Mouse (Mus musculus) forebrain, embryonic 11.5 days (tissue): ENCODE data around the gene Pofut1. TPM values are rescaled to one million over a fixed set of nuclear protein-coding genes. Genes with fewer than 3 reads are reported as not detected.
"Not testable (repeated sequence)": the region's sequence is repeated elsewhere in the genome, so short reads cannot be mapped to it uniquely, and the experiment has no call there.

Source experiments
- ATAC-seq: fragments of 200-750 bp; cut with Nextera tagmentation; replicated peaks from 2 replicates; pipeline ENCODE4 v1.8.0; 2017; ENCODE audit warnings: moderate TSS enrichment; ENCODE audit not compliant: low FRiP score
- DNase-seq: peaks from one replicate; pipeline ENCODE4 v3.0.0-alpha.2; 2017; ENCODE audit warnings: low spot score
- H3K27ac ChIP-seq: fragments of 300-500 bp; sonication (generic); 2 replicates; pipeline ENCODE4 v1.5.1; 2014; ENCODE audit warnings: low read depth, low read length
- H3K27me3 ChIP-seq: fragments of 300-500 bp; sonication (generic); 2 replicates; pipeline ENCODE4 v1.6.1; 2014; ENCODE audit warnings: mild to moderate bottlenecking, low read length, mixed read lengths; ENCODE audit not compliant: control insufficient read depth, insufficient read depth
- H3K36me3 ChIP-seq: fragments of 300-500 bp; sonication (generic); 2 replicates; pipeline ENCODE4 v1.6.1; 2014; ENCODE audit warnings: mild to moderate bottlenecking, low read length, moderate library complexity, mixed read lengths; ENCODE audit not compliant: control insufficient read depth, insufficient read depth
- H3K4me1 ChIP-seq: fragments of 300-500 bp; sonication (generic); replicated peaks from 2 replicates; pipeline ENCODE4 v1.6.1; 2014; ENCODE audit warnings: low read length, mixed read lengths; ENCODE audit not compliant: control insufficient read depth, insufficient read depth
- H3K4me2 ChIP-seq: fragments of 300-500 bp; sonication (generic); 2 replicates; pipeline ENCODE4 v1.6.1; 2014; ENCODE audit warnings: low read depth, mild to moderate bottlenecking, low read length, moderate library complexity, mixed read lengths; ENCODE audit not compliant: severe bottlenecking
- H3K4me3 ChIP-seq: fragments of 300-500 bp; sonication (generic); 2 replicates; pipeline ENCODE4 v1.5.1; 2014; ENCODE audit warnings: low read depth, low read length
- H3K9ac ChIP-seq: fragments of 300-500 bp; sonication (generic); 2 replicates; pipeline ENCODE4 v1.6.1; 2014; ENCODE audit warnings: low read length
- H3K9me3 ChIP-seq: fragments of 300-500 bp; sonication (generic); 2 replicates; pipeline ENCODE4 v1.6.1; 2016; ENCODE audit warnings: low read length, mixed read lengths; ENCODE audit not compliant: control insufficient read depth
- WGBS: fragments of 180-500 bp; shearing (Covaris S2); extraction: QIAGEN DNeasy Blood & Tissue Kit; methylation state at CpG from one replicate; pipeline ENCODE4 v1.1.7; 2014; 5-methylcytosine and 5-hydroxymethylcytosine counted together
- polyA plus RNA-seq: library from polyadenylated mRNA; unstranded; fragments of >200 nt; fragmentation: Nextera tagmentation; extraction: Ambion mirVana; gene quantifications from 2 replicates; pipeline ENCODE4 v1.2.1, GENCODE M21; 2014

Pofut1 gene
- polyA plus RNA-seq, 1 experiment from 2014 or later: 8.1 TPM

DNA sequence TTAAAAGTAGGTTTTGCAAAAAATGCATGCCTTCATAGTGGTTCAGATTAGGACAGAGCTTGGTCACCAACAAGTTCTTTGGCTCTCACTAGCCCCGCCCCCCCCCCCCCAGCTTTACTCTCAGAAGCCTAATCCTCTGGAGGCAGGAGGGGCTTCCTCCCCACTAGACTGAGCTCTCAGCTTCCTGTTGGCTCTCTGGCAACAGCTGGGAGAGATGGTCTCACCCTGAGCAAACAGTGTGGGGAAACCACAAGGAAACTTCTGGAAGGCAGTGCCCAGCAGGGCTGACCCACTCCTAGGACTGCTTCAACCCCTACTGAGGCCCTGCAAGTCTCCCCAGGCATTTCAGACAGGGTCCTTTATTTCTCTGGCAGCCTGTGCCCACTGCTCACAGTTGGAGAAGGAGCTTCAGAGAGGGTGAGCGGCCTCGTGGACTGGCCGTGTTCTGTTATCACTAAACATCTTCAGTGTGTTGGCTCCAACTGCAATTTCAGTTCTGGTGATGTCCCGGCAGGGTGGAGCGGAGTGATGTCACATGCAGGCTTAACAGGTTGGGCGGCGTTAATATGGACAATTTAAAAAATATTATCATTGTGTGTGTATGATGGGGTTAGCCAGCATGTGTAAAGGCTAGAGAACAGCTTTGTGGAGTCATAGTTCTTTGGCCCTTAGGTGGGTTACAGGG, 29.0 kb downstream of the Pofut1 start:
- H3K4me3 ChIP-seq, H3K4me2 ChIP-seq, H3K36me3 ChIP-seq, H3K27me3 ChIP-seq, H3K9me3 ChIP-seq, H3K4me1 ChIP-seq, H3K9ac ChIP-seq, H3K27ac ChIP-seq: not testable (repeated sequence)
- peak; percentile 38 for DNase-seq
- 74% methylated on average over 8 of the region's 8 CpGs for WGBS
- 0 out of 2 replicates have a peak, but pooled peaks have one; percentile 24 for ATAC-seq

DNA sequence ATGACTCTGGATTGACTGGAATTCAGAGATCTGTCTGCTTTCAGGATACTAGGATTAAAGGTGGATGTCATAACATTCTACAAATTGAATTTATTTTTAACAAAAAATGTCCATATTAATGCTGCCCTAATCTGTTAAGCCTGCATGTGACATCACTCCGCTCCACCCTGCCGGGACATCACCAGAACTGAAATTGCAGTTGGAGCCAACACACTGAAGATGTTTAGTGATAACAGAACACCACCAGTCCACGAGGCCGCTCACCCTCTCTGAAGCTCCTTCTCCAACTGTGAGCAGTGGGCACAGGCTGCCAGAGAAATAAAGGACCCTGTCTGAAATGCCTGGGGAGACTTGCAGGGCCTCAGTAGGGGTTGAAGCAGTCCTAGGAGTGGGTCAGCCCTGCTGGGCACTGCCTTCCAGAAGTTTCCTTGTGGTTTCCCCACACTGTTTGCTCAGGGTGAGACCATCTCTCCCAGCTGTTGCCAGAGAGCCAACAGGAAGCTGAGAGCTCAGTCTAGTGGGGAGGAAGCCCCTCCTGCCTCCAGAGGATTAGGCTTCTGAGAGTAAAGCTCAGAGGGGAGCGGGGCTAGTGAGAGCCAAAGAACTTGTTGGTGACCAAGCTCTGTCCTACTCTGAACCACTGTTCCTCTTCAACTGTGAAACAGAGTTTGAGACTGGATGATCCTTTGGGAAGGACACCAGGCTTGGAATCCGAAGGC, 33.0 kb downstream of the Pofut1 start:
- H3K27ac ChIP-seq, H3K36me3 ChIP-seq, H3K9me3 ChIP-seq, DNase-seq, H3K4me2 ChIP-seq, H3K9ac ChIP-seq, H3K27me3 ChIP-seq, ATAC-seq, H3K4me3 ChIP-seq, H3K4me1 ChIP-seq: not testable (repeated sequence)
- 70% methylated on average over 6 of the region's 6 CpGs for WGBS

DNA sequence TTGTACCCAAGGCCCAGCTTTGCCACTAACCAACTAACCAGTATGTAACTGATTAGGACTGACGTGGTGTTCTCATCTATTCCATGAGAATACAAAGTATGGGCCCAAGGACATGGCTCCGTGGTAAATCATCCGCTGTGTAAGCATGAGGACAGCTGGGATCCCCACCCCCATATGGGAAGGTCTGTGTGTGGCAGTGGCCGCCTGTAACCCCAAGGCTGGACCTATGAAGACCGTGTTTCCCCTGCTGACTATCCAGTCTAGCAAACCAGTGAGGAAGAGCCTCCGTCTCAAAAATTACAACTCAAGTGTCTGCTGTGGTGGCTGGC, 33.5 kb downstream of the Pofut1 start:
- Histone ChIP-seq H3K4me3 (no peak overlapping the region), H3K36me3 (no peaks in the 10 kb centered on the region), H3K9me3 (no peaks in the 10 kb centered on the region), H3K9ac (no peak overlapping the region), H3K27ac (no peak overlapping the region), H3K4me1 (no peaks in the 10 kb centered on the region), H3K27me3 (no peaks in the 10 kb centered on the region), H3K4me2 (no peak overlapping the region)
- DNase-seq (peak; percentile 24), ATAC-seq (no peak)
- WGBS: 77% methylated on average over 6 of the region's 6 CpGs

DNA sequence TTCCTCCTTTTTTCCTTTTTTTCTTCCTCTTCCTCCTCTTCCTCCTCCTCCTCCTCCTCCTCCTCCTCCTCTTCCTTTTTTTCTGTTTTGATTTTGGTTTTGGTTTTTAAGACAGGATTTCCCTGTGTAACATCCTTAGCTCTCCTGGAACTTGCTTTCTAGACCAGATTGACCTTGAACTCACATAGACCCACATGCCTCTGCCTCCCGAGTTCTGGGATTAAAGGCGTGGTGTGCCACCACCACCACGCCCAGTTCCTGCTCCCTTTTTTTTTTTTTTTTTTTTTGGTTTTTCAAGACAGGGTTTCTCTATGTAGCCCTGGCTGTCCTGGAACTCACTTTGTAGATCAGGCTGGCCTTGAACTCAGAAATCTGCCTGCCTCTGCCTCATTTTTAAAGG, 34.2 kb downstream of the Pofut1 start:
- H3K4me3 ChIP-seq, H3K4me2 ChIP-seq, H3K27me3 ChIP-seq, ATAC-seq, H3K36me3 ChIP-seq, H3K4me1 ChIP-seq, H3K9ac ChIP-seq, H3K27ac ChIP-seq, DNase-seq, H3K9me3 ChIP-seq: not testable (repeated sequence)
- WGBS: 77% methylated on average over 3 of the region's 3 CpGs

DNA sequence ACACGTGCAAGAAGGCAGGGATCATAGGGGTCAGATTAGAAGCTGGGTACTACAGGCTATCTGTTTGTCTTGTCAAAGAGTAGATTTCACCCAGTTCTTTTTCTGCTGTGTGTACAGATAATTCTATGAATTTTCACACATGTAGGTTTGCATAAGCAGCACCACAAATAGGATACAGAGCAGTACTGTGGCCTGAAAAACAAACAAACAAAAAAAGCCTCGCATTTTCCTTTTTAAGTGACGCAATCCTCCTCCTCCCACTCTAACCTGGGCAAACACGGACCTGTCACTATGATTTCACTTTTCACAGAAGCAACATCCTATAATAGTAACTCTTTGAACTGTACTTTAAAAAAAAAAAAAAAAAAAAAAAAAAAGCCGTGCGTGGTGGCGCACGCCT, 35.1 kb downstream of the Pofut1 start:
- no peaks in the 10 kb centered on the region for H3K36me3 ChIP-seq
- 94% methylated on average over 8 of the region's 8 CpGs for WGBS
- no peak overlapping the region for H3K9ac ChIP-seq
- DNase-seq (peak; percentile 20), ATAC-seq (no peak)
- H3K27ac ChIP-seq: no peak overlapping the region
- no peaks in the 10 kb centered on the region for H3K4me1 ChIP-seq
- no peak overlapping the region for H3K4me3 ChIP-seq
- H3K27me3 ChIP-seq: no peaks in the 10 kb centered on the region
- no peaks in the 10 kb centered on the region for H3K9me3 ChIP-seq
- no peak overlapping the region for H3K4me2 ChIP-seq

DNA sequence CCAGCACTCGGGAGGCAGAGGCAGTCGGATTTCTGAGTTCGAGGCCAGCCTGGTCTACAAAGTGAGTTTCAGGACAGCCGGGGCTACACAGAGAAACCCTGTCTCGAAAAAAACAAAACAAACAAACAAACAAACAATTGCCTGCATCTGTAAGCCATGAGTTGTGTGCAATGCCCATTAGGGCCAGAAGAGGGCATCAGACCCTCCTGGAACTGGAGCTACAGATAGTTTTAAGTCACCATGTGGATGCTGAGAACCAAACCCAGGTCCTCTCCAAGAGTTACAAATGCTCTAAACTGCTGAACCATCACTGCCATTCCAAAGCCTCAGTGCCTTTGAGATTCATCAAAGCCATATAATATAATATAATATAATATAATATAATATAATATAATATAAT, 35.5 kb downstream of the Pofut1 start:
- H3K4me1 ChIP-seq, H3K4me3 ChIP-seq, ATAC-seq, H3K36me3 ChIP-seq, H3K4me2 ChIP-seq, H3K27me3 ChIP-seq, H3K9me3 ChIP-seq, H3K9ac ChIP-seq, H3K27ac ChIP-seq: not testable (repeated sequence)
- 90% methylated on average over 5 of the region's 5 CpGs for WGBS
- peak; percentile 33 for DNase-seq

DNA sequence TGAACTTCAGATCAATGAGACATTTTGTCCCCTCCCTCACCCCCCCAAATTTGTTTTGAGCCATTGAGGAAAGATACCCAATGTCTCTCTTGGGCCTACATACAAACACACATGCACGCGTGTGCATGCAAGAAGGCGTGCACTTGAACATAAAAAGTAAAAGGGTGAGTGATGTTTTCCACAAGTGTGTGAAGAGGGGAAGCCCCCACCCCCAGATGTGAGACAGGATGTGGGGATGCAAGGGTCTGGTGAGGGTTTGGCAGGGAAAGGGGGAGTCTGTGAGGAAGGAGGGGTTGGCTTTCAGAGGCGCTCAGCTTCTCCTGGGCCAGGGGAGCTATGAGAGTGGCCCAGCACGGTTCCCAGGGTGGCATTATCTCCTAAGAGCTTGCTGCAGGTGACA, 37.0 kb downstream of the Pofut1 start:
- Histone ChIP-seq H3K4me2 (no peak overlapping the region), H3K9me3 (no peaks in the 10 kb centered on the region), H3K9ac (no peak overlapping the region), H3K4me3 (no peak overlapping the region), H3K36me3 (no peaks in the 10 kb centered on the region), H3K27ac (no peak overlapping the region), H3K27me3 (no peaks in the 10 kb centered on the region), H3K4me1 (no peaks in the 10 kb centered on the region)
- DNase-seq (peak; percentile 23), ATAC-seq (no peak)
- WGBS: 86% methylated on average over 5 of the region's 5 CpGs

DNA sequence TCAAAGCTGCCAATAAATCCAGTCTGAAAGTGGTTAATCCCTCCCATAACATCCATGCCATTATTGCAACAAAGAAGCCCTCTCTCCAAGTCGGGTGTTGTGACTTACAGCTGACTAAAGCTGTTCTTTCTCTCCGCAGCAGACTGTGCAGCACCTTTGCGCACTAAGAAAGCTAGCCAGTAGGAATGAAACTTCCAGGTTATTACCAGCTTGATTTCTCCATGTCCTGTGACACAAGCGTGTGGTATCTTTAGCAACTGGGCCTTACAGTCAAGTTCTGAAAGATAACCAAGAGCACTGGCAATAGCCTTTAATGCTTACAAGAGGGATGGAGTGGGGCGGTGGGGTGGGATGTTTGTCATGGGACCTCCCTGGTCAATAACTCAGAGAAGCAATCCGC, 42.6 kb downstream of the Pofut1 start:
- Histone ChIP-seq H3K36me3 (no peaks in the 10 kb centered on the region), H3K9ac (no peak overlapping the region), H3K4me3 (no peak overlapping the region), H3K4me2 (no peak overlapping the region), H3K27ac (no peak overlapping the region), H3K27me3 (no peaks in the 10 kb centered on the region), H3K4me1 (no peaks in the 10 kb centered on the region), H3K9me3 (no peaks in the 10 kb centered on the region)
- WGBS: 88% methylated on average over 6 of the region's 6 CpGs
- ATAC-seq (no peak), DNase-seq (no peak)

DNA sequence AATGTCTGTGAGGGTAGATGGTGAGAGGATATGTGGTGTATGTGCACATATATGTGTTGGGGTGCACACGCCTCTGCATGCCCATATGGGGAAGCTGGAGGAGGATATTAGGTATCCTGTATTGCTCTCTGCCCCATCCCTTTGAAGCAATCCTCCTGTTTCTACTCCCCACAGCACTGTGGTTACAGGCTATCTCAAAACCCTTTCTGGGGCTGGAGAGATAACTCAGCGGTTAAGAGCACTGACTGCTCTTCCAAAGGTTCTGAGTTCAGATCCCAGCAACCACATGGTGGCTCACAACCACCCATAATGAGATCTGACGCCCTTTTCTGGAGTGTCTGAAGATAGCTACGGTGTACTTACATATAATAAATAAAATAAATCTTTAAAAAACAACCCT, 45.2 kb downstream of the Pofut1 start:
- H3K4me3 ChIP-seq: no peak overlapping the region
- WGBS: 89% methylated on average over 4 of the region's 4 CpGs
- H3K27me3 ChIP-seq: no peaks in the 10 kb centered on the region
- H3K9ac ChIP-seq: no peak overlapping the region
- H3K4me1 ChIP-seq: no peaks in the 10 kb centered on the region; the same call in 1 of the 2 replicates
- no peak overlapping the region for H3K4me2 ChIP-seq
- H3K27ac ChIP-seq: no peak overlapping the region
- no peak for ATAC-seq
- no peak for DNase-seq
- no peaks in the 10 kb centered on the region for H3K9me3 ChIP-seq
- H3K36me3 ChIP-seq: no peaks in the 10 kb centered on the region
